Mouse (Mus musculus) common myeloid progenitor, adult 5-6 weeks (primary cell): ENCODE measurements around the gene Nat8f4. TPM values are rescaled to one million over a fixed set of nuclear protein-coding genes. Genes with fewer than 3 reads are reported as not detected.

Source experiments
- ATAC-seq: replicated peaks from 2 replicates; pipeline ENCODE4 v1.8.0; 2016; ENCODE audit warnings: low read depth, mild to moderate bottlenecking, moderate TSS enrichment, inconsistent platforms; ENCODE audit not compliant: poor library complexity, severe bottlenecking
- total RNA-seq: library from RNA; stranded (forward); fragments of 200-1000, 187-1606 nt; gene quantifications from 2 replicates; pipeline ENCODE4 v1.2.3, GENCODE M21; 2017

Gene Nat8f4
- total RNA-seq, 1 experiment from 2014 or later: 1.6 TPM

GRCm38 (mm10) chr6:85849240-85849639, 55.4 kb downstream of the Nat8f4 start:
- no peak for ATAC-seq

Other genes starting within 250 kb of the Nat8f4 start
- gene Nat8f7, start 191.7 kb downstream of the Nat8f4 start, total RNA-seq: not detected in 2 replicates
- gene Nat8f3, start 139.1 kb downstream of the Nat8f4 start, total RNA-seq: not detected in 2 replicates
- not detected in 2 replicates for gene Nat8f6, start 83.9 kb downstream of the Nat8f4 start, total RNA-seq
- gene Nat8f5, start 83.9 kb downstream of the Nat8f4 start, total RNA-seq: not detected in 2 replicates
- gene Nat8, start 72.8 kb downstream of the Nat8f4 start, total RNA-seq: not detected in 2 replicates
- gene Nat8f2, start 35.7 kb downstream of the Nat8f4 start, total RNA-seq: not detected in 2 replicates
- gene Tprkb, start 7.0 kb upstream of the Nat8f4 start, total RNA-seq: 54.6 and 74.5 TPM in 2 replicates
- 4.1 and 4.9 TPM in 2 replicates for gene Nat8f1, start 10.8 kb upstream of the Nat8f4 start, total RNA-seq
- 41.9 and 69.4 TPM in 2 replicates for gene Dusp11, start 56.8 kb upstream of the Nat8f4 start, total RNA-seq
- gene Figla, start 111.3 kb upstream of the Nat8f4 start, total RNA-seq: not detected in 2 replicates
- gene Add2, start 123.8 kb upstream of the Nat8f4 start, total RNA-seq: 31.6 and 44.5 TPM in 2 replicates